Mouse (Mus musculus): ENCODE measurements around the gene Rsph14. TPM values are rescaled to one million over a fixed set of nuclear protein-coding genes. Genes with fewer than 3 reads are reported as not detected.

The Rsph14 gene
- not detected for total RNA-seq (2021)

DNA sequence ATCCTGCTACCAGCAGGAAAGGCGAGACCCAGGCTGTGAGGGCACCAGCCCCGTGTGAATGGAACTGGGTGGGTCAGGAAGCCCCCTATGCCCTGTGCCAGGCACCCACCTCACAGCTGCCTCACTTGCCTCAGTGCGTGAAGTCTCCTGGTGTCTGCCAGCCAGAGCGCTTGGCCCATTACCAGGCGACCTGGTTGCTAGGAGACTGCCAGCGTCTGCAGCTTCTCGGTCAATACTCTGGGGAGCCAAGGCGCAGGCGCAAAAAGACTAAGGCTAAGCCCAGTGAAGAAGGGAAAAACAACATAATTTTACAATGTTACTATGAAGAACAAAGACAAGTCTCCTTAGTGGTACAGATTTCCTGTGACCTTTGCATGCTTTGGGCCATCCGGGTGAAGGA is at the start of gene Rsph14:
TSS of gene Rsph14 (minus strand) at position 192 of the 400 bp plus-strand sequence.
- peak; percentile 53 to 74 for DNase-seq
- intact Hi-C loops (cut with DNase I), result no loop called here

GRCm38 (mm10) chr10:75078174-75079128 is 46.1 kb upstream of the Rsph14 start:
- intact Hi-C loops (cut with DNase I), result no loop called here
- DNase-seq, result no peak

DNA sequence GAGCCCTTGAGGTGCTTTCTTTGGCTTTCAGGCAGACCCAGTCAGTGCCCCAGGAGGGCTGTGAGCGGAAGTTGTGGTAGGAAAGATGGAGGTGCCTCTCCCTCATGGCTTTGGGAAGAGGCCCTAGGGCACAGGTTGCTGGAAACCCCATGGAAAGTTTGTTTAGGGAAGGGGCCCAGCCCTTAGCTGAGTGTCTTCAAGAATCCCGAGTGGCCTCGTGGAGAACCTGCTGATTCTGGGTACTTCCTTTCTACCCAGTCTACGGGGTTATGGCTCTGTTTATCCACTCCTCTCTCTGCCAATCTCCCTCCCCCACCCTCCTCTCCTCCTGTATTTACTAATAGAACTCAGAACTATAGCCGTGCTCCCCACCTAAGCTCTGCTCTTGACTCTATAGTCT is 43.3 kb upstream of the Rsph14 start:
- DNase-seq, result no peak
- intact Hi-C loops (cut with DNase I), result no loop called here

DNA sequence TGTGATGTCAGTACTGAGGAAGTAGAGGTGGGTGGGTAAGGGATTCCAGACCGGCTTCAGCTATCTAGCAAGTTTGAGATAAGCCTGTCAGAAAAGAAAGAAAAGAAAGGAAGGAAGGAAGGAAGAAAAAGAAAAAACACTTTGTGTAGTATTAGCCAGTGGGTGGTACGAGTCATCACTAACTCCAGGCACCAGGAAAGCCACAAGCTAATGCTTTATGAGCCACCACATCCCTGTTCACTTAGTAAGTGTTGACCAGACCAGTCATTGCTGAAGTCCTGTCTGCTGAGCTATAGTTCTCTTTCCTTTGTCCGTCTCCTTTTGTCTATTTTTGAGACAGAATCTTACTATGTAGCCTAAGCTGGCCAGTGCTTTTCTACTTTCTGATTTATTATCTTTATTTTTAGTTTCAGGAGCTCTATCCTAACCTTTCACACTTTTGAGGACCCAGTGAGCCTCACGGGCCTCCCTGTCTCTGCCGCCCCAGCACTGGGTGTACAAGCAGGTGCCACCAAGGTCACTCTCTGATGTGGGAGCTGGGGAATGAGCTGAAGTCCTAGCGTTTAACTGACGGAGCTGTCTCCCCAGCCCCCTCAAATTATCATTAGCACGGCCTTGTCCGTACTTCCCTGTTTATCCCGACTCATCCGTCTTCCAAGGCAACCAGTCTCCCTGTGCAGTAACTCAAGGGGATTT is 38.0 kb upstream of the Rsph14 start:
- DNase-seq, result no peak
- intact Hi-C loops (cut with DNase I), result no loop called here

DNA sequence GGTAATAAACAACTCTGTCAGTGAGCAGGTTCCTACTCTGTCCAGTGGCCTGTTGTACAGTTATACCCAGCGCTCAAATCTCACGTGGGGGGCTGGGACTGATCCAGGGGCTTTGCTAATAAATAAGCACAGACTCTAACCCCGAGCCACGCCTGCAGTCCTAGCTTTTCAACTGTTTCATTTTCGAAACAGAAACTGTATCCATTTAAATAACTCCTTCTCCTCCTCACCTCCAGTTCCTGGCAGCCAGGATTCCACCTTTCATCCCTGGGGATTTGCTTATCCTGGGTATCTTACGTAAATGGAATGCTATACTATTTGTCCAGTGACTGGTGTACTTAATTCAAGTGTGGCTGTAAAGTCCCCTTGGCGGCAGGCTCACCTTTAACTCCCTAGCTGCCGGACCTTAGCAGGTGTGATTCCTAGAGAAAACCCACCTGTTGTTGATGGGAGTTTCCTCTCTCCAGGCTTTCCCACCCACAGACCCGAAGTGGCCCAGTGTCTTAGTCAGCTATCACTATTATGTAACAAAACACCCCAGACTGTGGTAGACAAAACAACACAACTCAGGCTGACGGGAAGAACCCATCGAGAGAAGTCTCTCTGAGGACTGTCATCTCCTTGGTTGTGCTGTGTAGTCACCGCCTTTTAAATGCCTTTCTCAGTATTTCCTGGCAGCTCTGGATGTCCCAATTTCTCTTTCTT is 36.4 kb upstream of the Rsph14 start:
- no peak for DNase-seq
- intact Hi-C loops (cut with DNase I), result loop anchor here (10.0 kb wide), 1 partner anchor 446 kb away; the partner anchor contains the start of genes Gucd1 and Snrpd3

GRCm38 (mm10) chr10:75068086-75068485 is 35.7 kb upstream of the Rsph14 start:
- intact Hi-C loops (cut with DNase I), result loop anchor here (10.0 kb wide), 1 partner anchor 447 kb away; the partner anchor contains the start of genes Gucd1 and Snrpd3
- DNase-seq, result no peak

GRCm38 (mm10) chr10:75067446-75067845 is 35.1 kb upstream of the Rsph14 start:
- intact Hi-C loops (cut with DNase I), result loop anchor here (10.0 kb wide), 1 partner anchor 447 kb away; the partner anchor contains the start of genes Gucd1 and Snrpd3
- DNase-seq, result no peak

DNA sequence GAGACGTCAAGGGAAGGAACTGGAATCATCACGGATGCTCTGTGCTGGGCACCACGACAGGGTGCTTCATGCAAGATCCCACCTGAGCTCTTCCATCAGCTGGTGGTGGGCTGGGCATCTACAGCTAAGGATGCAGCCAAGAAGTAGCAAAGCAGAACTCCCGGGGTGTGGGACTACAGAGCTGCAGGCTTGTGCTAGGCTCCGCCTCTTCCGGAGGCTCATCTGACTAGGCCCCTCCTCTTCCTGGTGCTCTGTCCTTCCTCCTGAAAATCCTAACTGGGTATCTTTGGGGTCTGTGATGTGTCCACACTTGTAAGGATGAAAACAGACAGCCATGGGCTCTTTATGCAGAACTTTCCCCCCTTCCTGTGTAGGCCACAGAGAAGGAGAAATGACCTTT is 33.3 kb upstream of the Rsph14 start:
- no peak for DNase-seq
- intact Hi-C loops (cut with DNase I), result loop anchor here (10.0 kb wide), 1 partner anchor 449 kb away; the partner anchor contains the start of genes Gucd1 and Snrpd3

GRCm38 (mm10) chr10:75063301-75063965 is 31.0 kb upstream of the Rsph14 start:
- DNase-seq, result peak in 1 of 2 experiments; percentile 19
- intact Hi-C loops (cut with DNase I), result loop anchor here (2.0 to 10.0 kb wide), 3 partner anchors 33 to 451 kb away; partner anchors contain the start of genes Gucd1 and Snrpd3

GRCm38 (mm10) chr10:75062621-75063020 is 30.2 kb upstream of the Rsph14 start:
- intact Hi-C loops (cut with DNase I), result loop anchor here (2.0 to 10.0 kb wide), 3 partner anchors 34 to 452 kb away; partner anchors contain the start of genes Gucd1 and Snrpd3
- DNase-seq, result no peak

DNA sequence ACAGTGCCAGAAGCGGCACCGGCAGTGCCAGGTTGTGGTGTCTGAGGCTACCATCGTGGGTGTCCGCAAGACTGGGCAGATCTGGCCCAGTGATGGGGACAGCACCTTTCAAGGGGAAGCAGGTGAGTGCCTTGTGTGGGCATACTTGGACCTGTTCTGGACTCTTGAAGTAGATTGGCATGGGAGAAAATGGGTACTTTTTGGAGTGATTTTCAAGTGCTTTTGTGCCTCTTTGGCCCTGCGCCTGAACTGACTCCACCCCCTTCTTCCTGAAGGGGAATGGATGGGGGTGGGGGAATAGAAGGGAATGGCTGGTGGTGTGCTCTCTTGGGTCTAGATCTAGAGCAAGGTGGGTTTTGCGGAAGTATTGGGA is 29.8 kb upstream of the Rsph14 start:
- intact Hi-C loops (cut with DNase I), result loop anchor here (2.0 to 10.0 kb wide), 3 partner anchors 35 to 453 kb away; partner anchors contain the start of genes Gucd1 and Snrpd3
- DNase-seq, result peak; percentile 34 to 40

- intact Hi-C loops (cut with DNase I), result loop anchor here (2.0 to 10.0 kb wide), 3 partner anchors 35 to 453 kb away; partner anchors contain the start of genes Gucd1 and Snrpd3
- peak; percentile 27 to 34 for DNase-seq
Observed at GRCm38 (mm10) chr10:75061341-75062188, 29.2 kb upstream of the Rsph14 start.

GRCm38 (mm10) chr10:75060843-75061235 is 28.5 kb upstream of the Rsph14 start:
- peak; percentile 23 to 38 for DNase-seq
- intact Hi-C loops (cut with DNase I), result loop anchor here (5.0 to 10.0 kb wide), 2 partner anchors 71 to 454 kb away; partner anchors contain the start of genes Gucd1 and Snrpd3

DNA sequence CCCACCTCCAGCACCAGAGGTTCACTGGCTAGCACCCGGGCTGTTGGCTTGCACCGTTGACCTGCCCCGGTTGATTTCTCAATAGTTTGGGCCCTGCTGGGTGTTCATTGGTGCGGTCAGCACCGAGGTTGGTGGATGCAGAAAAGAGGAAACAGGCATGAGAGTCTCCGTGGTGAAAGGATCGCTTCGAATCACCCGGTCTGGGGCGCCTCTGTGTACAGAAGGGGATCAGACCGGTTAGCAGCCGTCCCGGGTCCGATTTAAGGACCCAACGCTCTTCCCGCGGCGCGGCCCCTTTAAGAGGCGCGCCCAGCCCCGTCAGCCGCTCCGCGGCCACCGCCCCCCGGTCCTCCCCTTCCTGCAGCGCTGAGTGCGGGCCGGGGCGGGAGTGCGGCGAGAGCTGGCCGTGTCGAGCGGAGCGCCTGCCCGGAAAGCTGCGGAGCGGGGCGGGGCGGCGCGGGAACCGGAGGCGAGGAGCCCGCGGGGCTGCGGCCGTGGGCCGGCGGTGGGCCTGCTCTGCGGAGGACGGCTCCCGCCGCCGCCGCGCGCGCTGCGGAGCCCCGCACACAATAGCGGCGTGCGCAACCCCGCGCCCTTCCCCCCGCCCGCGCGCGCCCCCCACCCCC is 27.9 kb upstream of the Rsph14 start, which contains the start of gene Bcr:
TSS of gene Bcr (plus strand) at position 376 of the 626 bp plus-strand sequence.
- peak; percentile 78 to 82 for DNase-seq
- intact Hi-C loops (cut with DNase I), result loop anchor here (5.0 to 10.0 kb wide), 2 partner anchors 72 to 454 kb away; partner anchors contain the start of genes Gucd1 and Snrpd3

- DNase-seq, result peak; percentile 75 to 79
- intact Hi-C loops (cut with DNase I), result loop anchor here (1.0 to 10.0 kb wide), 2 partner anchors 92 to 195 kb away; no protein-coding TSS in a partner anchor
Observed at GRCm38 (mm10) chr10:75059396-75059795, 27.0 kb upstream of the Rsph14 start.

GRCm38 (mm10) chr10:75058761-75059395 is 26.5 kb upstream of the Rsph14 start:
- no peak for DNase-seq
- intact Hi-C loops (cut with DNase I), result loop anchor here (1.0 to 10.0 kb wide), 2 partner anchors 92 to 196 kb away; no protein-coding TSS in a partner anchor

- intact Hi-C loops (cut with DNase I), result loop anchor here (10.0 kb wide), 1 partner anchor 196 kb away; no protein-coding TSS in a partner anchor
- no peak for DNase-seq
Observed at GRCm38 (mm10) chr10:75058336-75058735, 25.9 kb upstream of the Rsph14 start.

All from heart, postnatal 36 days (tissue).